In genomic region chr1:93238201-93238600, GRCm38 (mm10) we compare ENCODE assay signal across 11 mouse cellular contexts. TPM values are rescaled to one million over a fixed set of nuclear protein-coding genes. Genes with fewer than 3 reads are reported as not detected.
DNase-seq lines count a peak whose midpoint lies in the region; ATAC-seq and TF ChIP-seq lines count a peak whose summit lies in the region.
"Had no signal": no experiment of that assay in that cellular context is flagged by ENCODE, and none has a peak within 500 bp of the region (broad histone marks: within the 10 kb centered on the region; RNA-seq: fewer than 3 reads in every experiment).

No protein-coding gene starts in this region.

- peak; percentile 36 for DNase-seq in kidney, adult 11 months
- DNase-seq in brain, adult 2 months (ENCODE audit: low read depth, low spot score): peak; percentile 40
- DNase-seq in limb, embryonic 10.5 days (ENCODE audit: low spot score): no peak
- DNase-seq in frontal cortex, postnatal 14 days (ENCODE audit: low spot score in 2 of 2): no peak
- DNase-seq: cerebellum, adult 18-20 months had no signal

- H3K27ac ChIP-seq in kidney, embryonic 14.5 days (ENCODE audit: low read depth, low read length): no peak overlapping the region
- no peak overlapping the region for H3K27ac ChIP-seq in ES-Bruce4 (ENCODE audit: insufficient read depth, low read length)
- H3K27ac ChIP-seq in limb, embryonic 10.5 days: no peak overlapping the region

- TF ChIP-seq CTCF in ES-Bruce4 (IDR thresholded peaks at IDR 0.05; ENCODE audit: low read depth, low read length): peak; percentile 11

- no peak overlapping the region for H3K4me3 ChIP-seq in kidney, embryonic 14.5 days (ENCODE audit: low read length)
- H3K4me3 ChIP-seq in ES-Bruce4 (ENCODE audit: low read depth, low read length): no peak overlapping the region
- peak overlapping the region; percentile 20; the same call in 1 of the 2 replicates for H3K4me3 ChIP-seq in limb, embryonic 10.5 days
- H3K4me3 ChIP-seq: megakaryocyte, embryonic 14.5 days had no signal

- TF ChIP-seq POLR2A in ES-Bruce4 (IDR thresholded peaks at IDR 0.05; ENCODE audit: insufficient read depth, low read length): no peak

- 49% methylated on average over 4 of the region's 4 CpGs for WGBS in kidney, embryonic 14.5 days
- WGBS in limb, embryonic 10.5 days: 52% methylated on average over 4 of the region's 4 CpGs

- TF ChIP-seq EP300 in ES-Bruce4 (IDR thresholded peaks at IDR 0.05; ENCODE audit: insufficient read depth, low read depth, low read length): no peak

- no peak for ATAC-seq in kidney, embryonic 14.5 days (ENCODE audit: low FRiP score, low TSS enrichment)
- no peak for ATAC-seq in megakaryocyte progenitor cell, adult 5-6 weeks (replicated peaks; ENCODE audit: poor library complexity)
- ATAC-seq in cerebellum, adult (ENCODE audit: insufficient number of reproducible peaks, low FRiP score, low TSS enrichment): no peak
- ATAC-seq: Patski had no signal

- H3K36me3 ChIP-seq in kidney, embryonic 14.5 days (ENCODE audit: control insufficient read depth, insufficient read depth, low read length): no peaks in the 10 kb centered on the region
- no peaks in the 10 kb centered on the region for H3K36me3 ChIP-seq in ES-Bruce4 (ENCODE audit: control insufficient read depth, insufficient read depth, low read length, poor library complexity, severe bottlenecking)
- H3K36me3 ChIP-seq in limb, embryonic 10.5 days: peaks cover 15% of the 10 kb centered on the region

- no peak overlapping the region for H3K9ac ChIP-seq in kidney, embryonic 14.5 days (ENCODE audit: low read depth, low read length)
- H3K9ac ChIP-seq in ES-Bruce4 (ENCODE audit: low read depth, poor library complexity, severe bottlenecking): no peak overlapping the region

- H3K4me2 ChIP-seq in kidney, embryonic 14.5 days (replicated peaks; ENCODE audit: low read depth, low read length): no peak overlapping the region

- no peaks in the 10 kb centered on the region for H3K9me3 ChIP-seq in kidney, embryonic 14.5 days (ENCODE audit: control insufficient read depth, low read length)
- no peaks in the 10 kb centered on the region for H3K9me3 ChIP-seq in ES-Bruce4 (replicated peaks; ENCODE audit: control insufficient read depth, insufficient read depth, low read length, poor library complexity, severe bottlenecking)
- H3K9me3 ChIP-seq in limb, embryonic 10.5 days (replicated peaks): no peaks in the 10 kb centered on the region

- 0 out of 2 replicates have a peak, but pooled peaks cover 3% of the 10 kb centered on the region for H3K27me3 ChIP-seq in kidney, embryonic 14.5 days (ENCODE audit: control insufficient read depth, insufficient read depth, low read length)
- no peaks in the 10 kb centered on the region for H3K27me3 ChIP-seq in ES-Bruce4 (ENCODE audit: control insufficient read depth, insufficient read depth, low read length, poor library complexity, severe bottlenecking)
- peaks cover 23% of the 10 kb centered on the region for H3K27me3 ChIP-seq in limb, embryonic 10.5 days (ENCODE audit: low read depth, poor library complexity, severe bottlenecking)
- H3K27me3 ChIP-seq: Patski had no signal

- H3K4me1 ChIP-seq in kidney, embryonic 14.5 days (ENCODE audit: control insufficient read depth, insufficient read depth, low read length): peaks cover 34% of the 10 kb centered on the region
- no peaks in the 10 kb centered on the region for H3K4me1 ChIP-seq in ES-Bruce4 (ENCODE audit: control insufficient read depth, insufficient read depth, low read length)
- H3K4me1 ChIP-seq in limb, embryonic 10.5 days: peaks cover 52% of the 10 kb centered on the region

RNA-seq across cellular contexts. Expression of gene Sned1, which starts 2.6 kb away (rescaled TPM):
- polyA plus RNA-seq in kidney, embryonic 14.5 days (2014; fragmentation: Nextera tagmentation; extraction: Ambion mirVana): 8.6 and 17.9 TPM in 2 replicates
- polyA plus RNA-seq in ES-Bruce4 (2011; ENCODE audit: insufficient read depth, insufficient read length, low read depth, missing spikeins): 0.75 and 1.1 TPM in 2 replicates
- 12.0 and 27.8 TPM in 2 replicates for polyA plus RNA-seq in limb, embryonic 10.5 days (2016; fragmentation: Nextera tagmentation; extraction: Ambion mirVana)
- 0.44 and 3.2 TPM in 2 replicates for total RNA-seq in megakaryocyte progenitor cell, adult 5-6 weeks (2015)
- 0.14 and 0.17 TPM in 2 replicates for total RNA-seq in megakaryocyte progenitor cell, adult 5-6 weeks (2017)

Comparison
In these comparisons a context has a peak if more than half of its experiments do, and no peak if none do; other contexts are left out.
1. DNase-seq: peak in kidney, adult 11 months (single experiment) and brain, adult 2 months (single experiment); none in limb, embryonic 10.5 days (single experiment) and frontal cortex, postnatal 14 days (0 of 2).